Mouse (Mus musculus): ENCODE measurements around the gene Scaf4. TPM values are rescaled to one million over a fixed set of nuclear protein-coding genes. Genes with fewer than 3 reads are reported as not detected.
A peak's percentile ranks its signal among the peaks of the same experiment; 100 is the strongest.

Scaf4 gene
- polyA plus RNA-seq, 1 experiment, result 67.0 TPM

GRCm38 (mm10) chr16:90279058-90279457 lies 5.2 kb downstream of the Scaf4 start:
- H3K27me3 ChIP-seq (ENCODE audit: control insufficient read depth, insufficient read depth, low read length), result no peaks in the 10 kb centered on the region
- no peaks in the 10 kb centered on the region for H3K36me3 ChIP-seq (ENCODE audit: control insufficient read depth, insufficient read depth, low read length)
- TF ChIP-seq CTCF (IDR thresholded peaks at IDR 0.05; ENCODE audit: control insufficient read depth, insufficient read depth, insufficient replicate concordance, low read depth, low read length), result no peak
- no peak overlapping the region; the same call in 1 of the 2 replicates for H3K27ac ChIP-seq (ENCODE audit: control insufficient read depth, insufficient read depth, low read depth, low read length)
- H3K4me1 ChIP-seq (ENCODE audit: control insufficient read depth, insufficient read depth, low read length), result peaks cover 5% of the 10 kb centered on the region
- peak overlapping the region; percentile 79 for H3K4me3 ChIP-seq (ENCODE audit: control insufficient read depth, low read depth, low read length)

DNA sequence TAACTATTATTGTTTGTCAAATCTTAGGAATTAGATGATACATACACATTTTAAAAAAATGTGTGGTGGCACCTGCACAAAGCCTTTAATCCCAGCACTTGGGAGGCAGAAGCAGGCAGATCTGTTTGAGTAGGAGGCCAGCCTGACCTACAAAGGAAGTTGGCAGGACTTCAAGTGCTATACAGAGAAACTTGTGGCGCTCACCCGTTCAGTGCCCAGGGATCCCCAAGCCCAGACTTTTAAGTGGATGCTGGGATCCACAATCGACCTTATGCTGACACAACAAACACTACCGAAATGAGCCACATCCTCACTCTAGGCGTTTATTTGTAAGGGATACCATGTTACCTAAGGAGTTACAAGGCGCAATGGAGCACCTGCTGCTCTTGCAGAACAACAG lies 8.8 kb downstream of the Scaf4 start:
- no peak overlapping the region for H3K4me3 ChIP-seq (ENCODE audit: control insufficient read depth, low read depth, low read length)
- H3K36me3 ChIP-seq (ENCODE audit: control insufficient read depth, insufficient read depth, low read length), result no peaks in the 10 kb centered on the region
- peaks cover 2% of the 10 kb centered on the region; the same call in 1 of the 2 replicates for H3K4me1 ChIP-seq (ENCODE audit: control insufficient read depth, insufficient read depth, low read length)
- H3K27ac ChIP-seq (ENCODE audit: control insufficient read depth, insufficient read depth, low read depth, low read length), result no peak overlapping the region
- no peaks in the 10 kb centered on the region for H3K27me3 ChIP-seq (ENCODE audit: control insufficient read depth, insufficient read depth, low read length)
- no peak for TF ChIP-seq POLR2A (IDR thresholded peaks at IDR 0.05; ENCODE audit: control insufficient read depth, low read depth, low read length)

GRCm38 (mm10) chr16:90266581-90266980 lies 17.7 kb downstream of the Scaf4 start:
- no peak overlapping the region for H3K27ac ChIP-seq (ENCODE audit: control insufficient read depth, insufficient read depth, low read depth, low read length)
- no peaks in the 10 kb centered on the region for H3K27me3 ChIP-seq (ENCODE audit: control insufficient read depth, insufficient read depth, low read length)
- no peak for TF ChIP-seq POLR2A (IDR thresholded peaks at IDR 0.05; ENCODE audit: control insufficient read depth, low read depth, low read length)
- TF ChIP-seq CTCF (IDR thresholded peaks at IDR 0.05; ENCODE audit: control insufficient read depth, insufficient read depth, insufficient replicate concordance, low read depth, low read length), result no peak
- no peaks in the 10 kb centered on the region; the same call in 1 of the 2 replicates for H3K4me1 ChIP-seq (ENCODE audit: control insufficient read depth, insufficient read depth, low read length)
- no peak overlapping the region for H3K4me3 ChIP-seq (ENCODE audit: control insufficient read depth, low read depth, low read length)
- no peaks in the 10 kb centered on the region for H3K36me3 ChIP-seq (ENCODE audit: control insufficient read depth, insufficient read depth, low read length)

DNA sequence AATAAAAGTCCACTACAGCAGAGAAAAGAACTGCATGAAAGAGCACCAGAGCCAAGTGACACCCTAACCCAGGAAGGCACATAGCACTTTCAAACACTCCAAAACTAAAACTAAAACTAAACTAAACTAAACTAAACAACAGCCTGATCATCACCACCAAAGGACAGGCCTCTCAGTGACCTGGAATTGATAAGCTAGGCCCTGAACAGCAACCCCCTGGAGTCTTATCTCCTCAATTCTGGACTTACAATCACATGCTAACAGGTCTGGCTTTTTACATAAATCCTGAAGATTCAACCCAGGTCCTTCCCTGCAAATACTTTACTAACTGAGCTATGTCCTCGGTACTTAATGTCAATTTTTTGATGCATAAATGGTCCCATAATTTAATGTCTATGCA lies 19.2 kb downstream of the Scaf4 start:
- H3K4me3 ChIP-seq (ENCODE audit: control insufficient read depth, low read depth, low read length), result no peak overlapping the region
- no peak for TF ChIP-seq CTCF (IDR thresholded peaks at IDR 0.05; ENCODE audit: control insufficient read depth, insufficient read depth, insufficient replicate concordance, low read depth, low read length)
- no peak for TF ChIP-seq POLR2A (IDR thresholded peaks at IDR 0.05; ENCODE audit: control insufficient read depth, low read depth, low read length)
- H3K27me3 ChIP-seq (ENCODE audit: control insufficient read depth, insufficient read depth, low read length), result no peaks in the 10 kb centered on the region
- H3K27ac ChIP-seq (ENCODE audit: control insufficient read depth, insufficient read depth, low read depth, low read length), result no peak overlapping the region
- no peaks in the 10 kb centered on the region for H3K36me3 ChIP-seq (ENCODE audit: control insufficient read depth, insufficient read depth, low read length)
- H3K4me1 ChIP-seq (ENCODE audit: control insufficient read depth, insufficient read depth, low read length), result no peaks in the 10 kb centered on the region; the same call in 1 of the 2 replicates

DNA sequence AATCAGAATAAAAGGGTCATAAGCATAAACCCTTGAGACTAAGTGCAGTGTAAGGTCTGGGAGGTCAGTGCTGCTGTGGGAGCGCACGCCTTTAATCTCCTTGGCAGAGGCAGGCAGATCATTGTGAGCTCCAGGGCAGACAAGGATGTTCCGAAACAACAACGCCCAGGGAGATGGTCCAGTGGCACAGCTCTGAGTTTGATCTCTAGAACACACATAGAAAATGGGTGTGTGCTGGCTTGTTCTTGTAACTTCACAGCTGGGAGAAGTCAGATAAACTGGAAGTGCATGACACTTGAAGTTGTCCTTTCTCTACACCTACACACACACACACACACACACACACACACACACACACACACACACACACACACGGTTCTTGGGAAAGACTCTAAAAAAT lies 20.3 kb downstream of the Scaf4 start:
- Histone ChIP-seq H3K4me3 (ENCODE audit: control insufficient read depth, low read depth, low read length) (no peak overlapping the region), H3K4me1 (ENCODE audit: control insufficient read depth, insufficient read depth, low read length) (no peaks in the 10 kb centered on the region; the same call in 1 of the 2 replicates), H3K36me3 (ENCODE audit: control insufficient read depth, insufficient read depth, low read length) (no peaks in the 10 kb centered on the region), H3K27me3 (ENCODE audit: control insufficient read depth, insufficient read depth, low read length) (no peaks in the 10 kb centered on the region), H3K27ac (ENCODE audit: control insufficient read depth, insufficient read depth, low read depth, low read length) (no peak overlapping the region)
- no peak for TF ChIP-seq CTCF (IDR thresholded peaks at IDR 0.05; ENCODE audit: control insufficient read depth, insufficient read depth, insufficient replicate concordance, low read depth, low read length)
- no peak for TF ChIP-seq POLR2A (IDR thresholded peaks at IDR 0.05; ENCODE audit: control insufficient read depth, low read depth, low read length)

- H3K4me1 ChIP-seq (ENCODE audit: control insufficient read depth, insufficient read depth, low read length), result no peaks in the 10 kb centered on the region
- TF ChIP-seq POLR2A (IDR thresholded peaks at IDR 0.05; ENCODE audit: control insufficient read depth, low read depth, low read length) (no peak), CTCF (IDR thresholded peaks at IDR 0.05; ENCODE audit: control insufficient read depth, insufficient read depth, insufficient replicate concordance, low read depth, low read length) (no peak)
- no peak overlapping the region for H3K4me3 ChIP-seq (ENCODE audit: control insufficient read depth, low read depth, low read length)
- H3K36me3 ChIP-seq (ENCODE audit: control insufficient read depth, insufficient read depth, low read length), result no peaks in the 10 kb centered on the region; the same call in 1 of the 2 replicates
- H3K27ac ChIP-seq (ENCODE audit: control insufficient read depth, insufficient read depth, low read depth, low read length), result no peak overlapping the region
- H3K27me3 ChIP-seq (ENCODE audit: control insufficient read depth, insufficient read depth, low read length), result no peaks in the 10 kb centered on the region
Observed at GRCm38 (mm10) chr16:90261791-90262190, 22.5 kb downstream of the Scaf4 start.

DNA sequence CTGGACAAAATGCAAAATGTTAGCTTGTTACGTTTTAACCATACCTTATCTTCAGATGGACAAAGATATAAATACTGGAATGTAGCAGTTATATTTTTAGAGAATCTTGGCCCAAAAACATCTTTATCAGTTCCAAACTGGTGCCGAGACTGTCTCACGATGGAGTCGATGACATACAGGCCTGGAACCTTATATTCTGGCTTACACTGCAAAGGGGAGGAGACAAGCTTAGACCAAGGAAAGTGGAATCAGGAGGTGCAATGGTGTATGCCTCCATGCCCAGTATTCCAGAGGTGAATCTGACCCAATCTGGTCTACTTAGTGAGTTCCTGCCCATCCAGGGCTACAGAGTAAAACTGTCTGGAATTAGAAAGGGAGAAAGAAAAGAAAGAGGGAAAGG lies 24.2 kb downstream of the Scaf4 start:
- Histone ChIP-seq H3K4me1 (ENCODE audit: control insufficient read depth, insufficient read depth, low read length) (no peaks in the 10 kb centered on the region), H3K27me3 (ENCODE audit: control insufficient read depth, insufficient read depth, low read length) (no peaks in the 10 kb centered on the region), H3K4me3 (ENCODE audit: control insufficient read depth, low read depth, low read length) (no peak overlapping the region), H3K36me3 (ENCODE audit: control insufficient read depth, insufficient read depth, low read length) (peaks cover 2% of the 10 kb centered on the region), H3K27ac (ENCODE audit: control insufficient read depth, insufficient read depth, low read depth, low read length) (no peak overlapping the region)
- no peak for TF ChIP-seq CTCF (IDR thresholded peaks at IDR 0.05; ENCODE audit: control insufficient read depth, insufficient read depth, insufficient replicate concordance, low read depth, low read length)
- no peak for TF ChIP-seq POLR2A (IDR thresholded peaks at IDR 0.05; ENCODE audit: control insufficient read depth, low read depth, low read length)

GRCm38 (mm10) chr16:90259623-90260022 lies 24.7 kb downstream of the Scaf4 start:
- Histone ChIP-seq H3K27me3 (ENCODE audit: control insufficient read depth, insufficient read depth, low read length) (no peaks in the 10 kb centered on the region), H3K27ac (ENCODE audit: control insufficient read depth, insufficient read depth, low read depth, low read length) (no peak overlapping the region), H3K4me1 (ENCODE audit: control insufficient read depth, insufficient read depth, low read length) (no peaks in the 10 kb centered on the region), H3K36me3 (ENCODE audit: control insufficient read depth, insufficient read depth, low read length) (peaks cover 2% of the 10 kb centered on the region), H3K4me3 (ENCODE audit: control insufficient read depth, low read depth, low read length) (no peak overlapping the region)
- no peak for TF ChIP-seq CTCF (IDR thresholded peaks at IDR 0.05; ENCODE audit: control insufficient read depth, insufficient read depth, insufficient replicate concordance, low read depth, low read length)
- TF ChIP-seq POLR2A (IDR thresholded peaks at IDR 0.05; ENCODE audit: control insufficient read depth, low read depth, low read length), result no peak
